Mouse (Mus musculus): ENCODE results near the gene Ankrd66. TPM values are rescaled to one million over a fixed set of nuclear protein-coding genes. Genes with fewer than 3 reads are reported as not detected.
"Not testable (repeated sequence)": the region's sequence is repeated elsewhere in the genome, so short reads cannot be mapped to it uniquely, and the experiment has no call there.

The Ankrd66 gene
- polyA plus RNA-seq, 2 experiments: 0.14 to 0.18 TPM

GRCm38 (mm10) chr17:43501223-43501622 lies 42.2 kb downstream of the Ankrd66 start:
- ATAC-seq (ENCODE audit: low FRiP score, low read depth): no peak
- Histone ChIP-seq H3K4me2 (replicated peaks; ENCODE audit: low read depth, low read length, severe bottlenecking) (no peak overlapping the region), H3K27me3 (ENCODE audit: control insufficient read depth, insufficient read depth, low read length) (no peaks in the 10 kb centered on the region), H3K27ac (replicated peaks; ENCODE audit: low read depth, low read length) (no peak overlapping the region), H3K9me3 (ENCODE audit: control insufficient read depth, low read length) (no peaks in the 10 kb centered on the region), H3K4me1 (ENCODE audit: control insufficient read depth, insufficient read depth, low read length) (no peaks in the 10 kb centered on the region), H3K9ac (ENCODE audit: low read depth, low read length, severe bottlenecking) (no peak overlapping the region), H3K4me3 (replicated peaks; ENCODE audit: low read length) (no peak overlapping the region), H3K36me3 (ENCODE audit: control insufficient read depth, insufficient read depth, low read length) (no peaks in the 10 kb centered on the region)
- WGBS: 80% methylated on average over 3 of the region's 3 CpGs
- TF ChIP-seq POLR2A (IDR thresholded peaks at IDR 0.05; ENCODE audit: borderline replicate concordance, extremely low read depth, insufficient read depth, insufficient read length): no peak
- no peak for DNase-seq (ENCODE audit: low spot score)

GRCm38 (mm10) chr17:43500513-43500912 lies 42.9 kb downstream of the Ankrd66 start:
- Histone ChIP-seq H3K4me2 (replicated peaks; ENCODE audit: low read depth, low read length, severe bottlenecking) (no peak overlapping the region), H3K36me3 (ENCODE audit: control insufficient read depth, insufficient read depth, low read length) (no peaks in the 10 kb centered on the region), H3K27ac (replicated peaks; ENCODE audit: low read depth, low read length) (no peak overlapping the region), H3K9me3 (ENCODE audit: control insufficient read depth, low read length) (no peaks in the 10 kb centered on the region), H3K4me3 (replicated peaks; ENCODE audit: low read length) (no peak overlapping the region), H3K9ac (ENCODE audit: low read depth, low read length, severe bottlenecking) (no peak overlapping the region), H3K27me3 (ENCODE audit: control insufficient read depth, insufficient read depth, low read length) (no peaks in the 10 kb centered on the region), H3K4me1 (ENCODE audit: control insufficient read depth, insufficient read depth, low read length) (no peaks in the 10 kb centered on the region)
- no peak for ATAC-seq (ENCODE audit: low FRiP score, low read depth)
- DNase-seq (ENCODE audit: low spot score): no peak
- WGBS: 88% methylated on average over 1 of the region's 1 CpGs
- TF ChIP-seq POLR2A (IDR thresholded peaks at IDR 0.05; ENCODE audit: borderline replicate concordance, extremely low read depth, insufficient read depth, insufficient read length): no peak

- no peak for TF ChIP-seq POLR2A (IDR thresholded peaks at IDR 0.05; ENCODE audit: borderline replicate concordance, extremely low read depth, insufficient read depth, insufficient read length)
- H3K9me3 ChIP-seq (ENCODE audit: control insufficient read depth, low read length): no peaks in the 10 kb centered on the region
- H3K9ac ChIP-seq (ENCODE audit: low read depth, low read length, severe bottlenecking): no peak overlapping the region
- no peak for DNase-seq (ENCODE audit: low spot score)
- no peaks in the 10 kb centered on the region for H3K27me3 ChIP-seq (ENCODE audit: control insufficient read depth, insufficient read depth, low read length)
- no peak overlapping the region for H3K4me2 ChIP-seq (replicated peaks; ENCODE audit: low read depth, low read length, severe bottlenecking)
- no peak overlapping the region for H3K4me3 ChIP-seq (replicated peaks; ENCODE audit: low read length)
- 79% methylated on average over 4 of the region's 4 CpGs for WGBS
- H3K36me3 ChIP-seq (ENCODE audit: control insufficient read depth, insufficient read depth, low read length): no peaks in the 10 kb centered on the region
- ATAC-seq (ENCODE audit: low FRiP score, low read depth): no peak
- no peaks in the 10 kb centered on the region for H3K4me1 ChIP-seq (ENCODE audit: control insufficient read depth, insufficient read depth, low read length)
- no peak overlapping the region for H3K27ac ChIP-seq (replicated peaks; ENCODE audit: low read depth, low read length)
Observed at GRCm38 (mm10) chr17:43497521-43497920, 45.9 kb downstream of the Ankrd66 start.

GRCm38 (mm10) chr17:43495502-43495901 lies 47.9 kb downstream of the Ankrd66 start:
- Histone ChIP-seq H3K9ac (ENCODE audit: low read depth, low read length, severe bottlenecking) (no peak overlapping the region), H3K4me1 (ENCODE audit: control insufficient read depth, insufficient read depth, low read length) (no peaks in the 10 kb centered on the region), H3K9me3 (ENCODE audit: control insufficient read depth, low read length) (no peaks in the 10 kb centered on the region), H3K4me3 (replicated peaks; ENCODE audit: low read length) (no peak overlapping the region), H3K36me3 (ENCODE audit: control insufficient read depth, insufficient read depth, low read length) (no peaks in the 10 kb centered on the region), H3K27me3 (ENCODE audit: control insufficient read depth, insufficient read depth, low read length) (no peaks in the 10 kb centered on the region), H3K27ac (replicated peaks; ENCODE audit: low read depth, low read length) (no peak overlapping the region), H3K4me2 (replicated peaks; ENCODE audit: low read depth, low read length, severe bottlenecking) (no peak overlapping the region)
- WGBS: 87% methylated on average over 5 of the region's 5 CpGs
- no peak for ATAC-seq (ENCODE audit: low FRiP score, low read depth)
- DNase-seq (ENCODE audit: low spot score): no peak
- TF ChIP-seq POLR2A (IDR thresholded peaks at IDR 0.05; ENCODE audit: borderline replicate concordance, extremely low read depth, insufficient read depth, insufficient read length): no peak

GRCm38 (mm10) chr17:43490371-43490770 lies 53.1 kb downstream of the Ankrd66 start:
- not testable (repeated sequence) for H3K9me3 ChIP-seq (ENCODE audit: control insufficient read depth, low read length); H3K27ac ChIP-seq (replicated peaks; ENCODE audit: low read depth, low read length); H3K4me3 ChIP-seq (replicated peaks; ENCODE audit: low read length); H3K4me2 ChIP-seq (replicated peaks; ENCODE audit: low read depth, low read length, severe bottlenecking); H3K9ac ChIP-seq (ENCODE audit: low read depth, low read length, severe bottlenecking); ATAC-seq (ENCODE audit: low FRiP score, low read depth); H3K27me3 ChIP-seq (ENCODE audit: control insufficient read depth, insufficient read depth, low read length); DNase-seq (ENCODE audit: low spot score); H3K36me3 ChIP-seq (ENCODE audit: control insufficient read depth, insufficient read depth, low read length); H3K4me1 ChIP-seq (ENCODE audit: control insufficient read depth, insufficient read depth, low read length)
- 96% methylated on average over 8 of the region's 10 CpGs for WGBS

All from limb, embryonic 14.5 days (tissue).